Mouse (Mus musculus) MEL-GATA-1-ER (cell line): ENCODE results near the gene A4galt.

ENCODE experiments used
- DNase-seq: peaks from one replicate; pipeline ENCODE4 v3.0.0-alpha.2; 2012; ENCODE audit warnings: low read depth; ENCODE audit errors: extremely low read depth

The A4galt gene

GRCm38 (mm10) chr15:83226066-83226834, 25.3 kb downstream of the A4galt start:
- DNase-seq = no peak

- DNase-seq = no peak
These were observed 27.3 kb downstream of the A4galt start for GRCm38 (mm10) chr15:83224136-83224766.

GRCm38 (mm10) chr15:83223208-83223962, 28.2 kb downstream of the A4galt start:
- DNase-seq = no peak

GRCm38 (mm10) chr15:83221721-83222120, 29.9 kb downstream of the A4galt start:
- no peak for DNase-seq

GRCm38 (mm10) chr15:83220368-83221013, 31.1 kb downstream of the A4galt start:
- no peak for DNase-seq

- no peak for DNase-seq
These were observed 36.0 kb downstream of the A4galt start for GRCm38 (mm10) chr15:83215322-83216216.

- DNase-seq = peak; percentile 42
These were observed 41.3 kb downstream of the A4galt start for GRCm38 (mm10) chr15:83210229-83210628.

- DNase-seq = no peak
These were observed 41.9 kb downstream of the A4galt start for GRCm38 (mm10) chr15:83209719-83210118.

- DNase-seq = no peak
These were observed 42.4 kb downstream of the A4galt start for GRCm38 (mm10) chr15:83209092-83209695.

GRCm38 (mm10) chr15:83204731-83205451, 46.7 kb downstream of the A4galt start:
- peak; percentile 62 for DNase-seq

GRCm38 (mm10) chr15:83202412-83202811, 49.2 kb downstream of the A4galt start:
- no peak for DNase-seq

GRCm38 (mm10) chr15:83193413-83193812, 58.2 kb downstream of the A4galt start:
- DNase-seq = no peak

GRCm38 (mm10) chr15:83182351-83182750, 69.2 kb downstream of the A4galt start:
- DNase-seq = no peak

GRCm38 (mm10) chr15:83181800-83182330, 69.7 kb downstream of the A4galt start:
- DNase-seq = no peak

- DNase-seq = no peak
These were observed 71.6 kb downstream of the A4galt start for GRCm38 (mm10) chr15:83180004-83180403.
